Mouse (Mus musculus) testis, adult 2 months (tissue): ENCODE data around the gene Cdh18.

Source experiments
- CTCF ChIP-seq: fragments of 200-500 bp; IDR thresholded peaks from 2 replicates; pipeline ENCODE4 v1.5.1; 2012; ENCODE audit warnings: low read depth, mild to moderate bottlenecking, inconsistent platforms, low read length, moderate library complexity; ENCODE audit not compliant: control insufficient read depth, insufficient read depth, insufficient replicate concordance
- POLR2A ChIP-seq: fragments of 200-500 bp; IDR thresholded peaks from 2 replicates; pipeline ENCODE4 v1.6.1; 2012; ENCODE audit warnings: low read depth, mild to moderate bottlenecking, inconsistent platforms, low read length, moderate library complexity; ENCODE audit not compliant: control insufficient read depth

GRCm38 (mm10) chr15:22535828-22536227 lies 13.0 kb upstream of the Cdh18 start:
- no peak for TF ChIP-seq CTCF
- no peak for TF ChIP-seq POLR2A
